Mouse (Mus musculus): ENCODE results near the gene Ripor3.

DNA sequence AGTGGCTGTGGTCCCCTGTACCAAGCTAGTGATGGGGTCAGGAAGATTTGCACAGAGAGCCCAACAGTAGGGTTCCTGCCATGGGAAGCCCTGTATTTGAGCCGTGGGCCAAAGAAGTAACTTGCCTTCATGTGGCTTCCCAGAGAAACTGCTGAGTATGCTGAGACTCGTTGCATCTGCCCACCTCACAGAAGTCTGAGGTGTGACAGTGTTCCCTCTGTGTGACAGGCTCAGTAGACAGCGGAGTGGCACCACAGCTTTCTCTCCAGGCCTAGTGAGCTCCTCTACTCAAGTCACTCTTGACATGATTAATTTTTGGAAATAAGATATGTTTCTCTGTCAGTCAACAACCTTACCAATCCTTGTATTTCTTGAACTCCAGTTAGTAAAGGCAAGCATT is 71.6 kb downstream of the Ripor3 start:
- TF ChIP-seq CTCF (IDR thresholded peaks at IDR 0.05; ENCODE audit: low read depth) (no peak), EP300 (optimal IDR thresholded peaks at IDR 0.05) (no peak)

All from stomach, postnatal 0 days (tissue).